Mouse (Mus musculus) thymus, adult 2 months (tissue): ENCODE data around the gene Csnk1g2. TPM values are rescaled to one million over a fixed set of nuclear protein-coding genes. Genes with fewer than 3 reads are reported as not detected.

Experiments
- DNase-seq: peaks from one replicate; pipeline ENCODE4 v3.0.0; 2021
- H3K27ac ChIP-seq: fragments of 200-500 bp; 2 replicates; pipeline ENCODE4 v1.5.1; 2012; ENCODE audit warnings: low read length, control low read depth; ENCODE audit not compliant: control insufficient read depth, insufficient read depth
- H3K27me3 ChIP-seq: fragments of 200-500 bp; 2 replicates; pipeline ENCODE4 v1.6.1; 2012; ENCODE audit warnings: mild to moderate bottlenecking, low read length, moderate library complexity, mixed read lengths; ENCODE audit not compliant: control insufficient read depth, insufficient read depth
- H3K36me3 ChIP-seq: fragments of 200-500 bp; 2 replicates; pipeline ENCODE4 v1.6.1; 2012; ENCODE audit warnings: mild to moderate bottlenecking, low read length, moderate library complexity; ENCODE audit not compliant: control insufficient read depth, insufficient read depth
- H3K4me1 ChIP-seq: fragments of 200-500 bp; replicated peaks from 2 replicates; pipeline ENCODE4 v1.6.1; 2012; ENCODE audit warnings: low read length; ENCODE audit not compliant: control insufficient read depth, insufficient read depth
- H3K4me3 ChIP-seq: fragments of 200-500 bp; 2 replicates; pipeline ENCODE4 v1.5.1; 2012; ENCODE audit warnings: mild to moderate bottlenecking, low read length, control low read depth, moderate library complexity; ENCODE audit not compliant: control insufficient read depth, insufficient read depth
- CTCF ChIP-seq: fragments of 200-500 bp; IDR thresholded peaks from 2 replicates; pipeline ENCODE4 v1.5.1; 2012; ENCODE audit warnings: mild to moderate bottlenecking, control low read depth, low read length, moderate library complexity, borderline replicate concordance; ENCODE audit not compliant: control insufficient read depth, poor library complexity, insufficient read depth; ENCODE audit errors: extremely low read depth
- POLR2A ChIP-seq: fragments of 200-500 bp; IDR thresholded peaks from 2 replicates; pipeline ENCODE4 v1.6.1; 2012; ENCODE audit warnings: mild to moderate bottlenecking, low read length, control low read depth, moderate library complexity; ENCODE audit not compliant: control insufficient read depth, poor library complexity, insufficient read depth; ENCODE audit errors: extremely low read depth
- WGBS: fragments of 180-500 bp; shearing (Covaris S2); methylation state at CpG from one replicate; pipeline ENCODE4 v1.1.7; 2018; 5-methylcytosine and 5-hydroxymethylcytosine counted together
- polyA plus RNA-seq: library from polyadenylated mRNA; depleted of rRNA; stranded (reverse); fragments of >200 nt; gene quantifications from 2 replicates; pipeline ENCODE4 v1.2.3, GENCODE M21; 2012

The Csnk1g2 gene
- polyA plus RNA-seq, 1 experiment, result 492 TPM

GRCm38 (mm10) chr10:80578131-80578750 is 44.4 kb upstream of the Csnk1g2 start:
- peak overlapping the region; percentile 75 for H3K4me3 ChIP-seq
- H3K27ac ChIP-seq, result peak overlapping the region; percentile 70
- H3K36me3 ChIP-seq, result no peaks in the 10 kb centered on the region
- DNase-seq, result peak; percentile 88
- peaks cover 32% of the 10 kb centered on the region for H3K4me1 ChIP-seq
- WGBS, result under 1% methylated on average over 29 of the region's 29 CpGs
- TF ChIP-seq POLR2A (peak; percentile 49; the same call in 1 of the 2 replicates), CTCF (peak; percentile 98)
- H3K27me3 ChIP-seq, result no peaks in the 10 kb centered on the region

- DNase-seq, result peak; percentile 72
- Histone ChIP-seq H3K4me1 (peaks cover 32% of the 10 kb centered on the region), H3K27me3 (no peaks in the 10 kb centered on the region), H3K36me3 (no peaks in the 10 kb centered on the region), H3K4me3 (no peak overlapping the region), H3K27ac (peak overlapping the region; percentile 58)
- TF ChIP-seq POLR2A (no peak), CTCF (peak; percentile 64; the same call in 1 of the 2 replicates)
- 11% methylated on average over 8 of the region's 8 CpGs for WGBS
Measured at GRCm38 (mm10) chr10:80578911-80579310, 43.7 kb upstream of the Csnk1g2 start.

- H3K27ac ChIP-seq, result no peak overlapping the region
- DNase-seq, result no peak
- 87% methylated on average over 5 of the region's 5 CpGs for WGBS
- H3K27me3 ChIP-seq, result no peaks in the 10 kb centered on the region
- H3K4me3 ChIP-seq, result no peak overlapping the region
- peaks cover 32% of the 10 kb centered on the region for H3K4me1 ChIP-seq
- no peaks in the 10 kb centered on the region for H3K36me3 ChIP-seq
- TF ChIP-seq CTCF, result no peak
- no peak for TF ChIP-seq POLR2A
Measured at GRCm38 (mm10) chr10:80583047-80583446, 39.6 kb upstream of the Csnk1g2 start.

GRCm38 (mm10) chr10:80584045-80584488 is 38.6 kb upstream of the Csnk1g2 start:
- H3K27me3 ChIP-seq, result no peaks in the 10 kb centered on the region
- no peak overlapping the region for H3K4me3 ChIP-seq
- TF ChIP-seq POLR2A (no peak), CTCF (no peak)
- no peak overlapping the region for H3K27ac ChIP-seq
- DNase-seq, result peak; percentile 16
- H3K36me3 ChIP-seq, result no peaks in the 10 kb centered on the region
- H3K4me1 ChIP-seq, result peaks cover 33% of the 10 kb centered on the region
- WGBS, result 77% methylated on average over 12 of the region's 12 CpGs

GRCm38 (mm10) chr10:80584642-80585552 is 37.7 kb upstream of the Csnk1g2 start:
- H3K27ac ChIP-seq, result no peak overlapping the region
- peaks cover 39% of the 10 kb centered on the region for H3K4me1 ChIP-seq
- TF ChIP-seq CTCF (no peak), POLR2A (no peak)
- peak; percentile 58 for DNase-seq
- H3K36me3 ChIP-seq, result no peaks in the 10 kb centered on the region
- H3K27me3 ChIP-seq, result no peaks in the 10 kb centered on the region
- 55% methylated on average over 12 of the region's 12 CpGs for WGBS
- H3K4me3 ChIP-seq, result no peak overlapping the region

GRCm38 (mm10) chr10:80585581-80585980 is 37.1 kb upstream of the Csnk1g2 start:
- Histone ChIP-seq H3K27ac (no peak overlapping the region), H3K4me1 (peaks cover 41% of the 10 kb centered on the region), H3K4me3 (no peak overlapping the region), H3K36me3 (no peaks in the 10 kb centered on the region), H3K27me3 (no peaks in the 10 kb centered on the region)
- no peak for DNase-seq
- TF ChIP-seq CTCF (no peak), POLR2A (no peak)
- WGBS, result 96% methylated on average over 8 of the region's 8 CpGs
